Mouse (Mus musculus) embryo, embryonic 11.5 days (tissue): ENCODE measurements around the gene Slc25a4.

ENCODE experiments used
- DNase-seq: peaks from one replicate; pipeline ENCODE4 v3.0.0-alpha.2; 2012; ENCODE audit warnings: low read depth, low spot score

Slc25a4 gene

DNA sequence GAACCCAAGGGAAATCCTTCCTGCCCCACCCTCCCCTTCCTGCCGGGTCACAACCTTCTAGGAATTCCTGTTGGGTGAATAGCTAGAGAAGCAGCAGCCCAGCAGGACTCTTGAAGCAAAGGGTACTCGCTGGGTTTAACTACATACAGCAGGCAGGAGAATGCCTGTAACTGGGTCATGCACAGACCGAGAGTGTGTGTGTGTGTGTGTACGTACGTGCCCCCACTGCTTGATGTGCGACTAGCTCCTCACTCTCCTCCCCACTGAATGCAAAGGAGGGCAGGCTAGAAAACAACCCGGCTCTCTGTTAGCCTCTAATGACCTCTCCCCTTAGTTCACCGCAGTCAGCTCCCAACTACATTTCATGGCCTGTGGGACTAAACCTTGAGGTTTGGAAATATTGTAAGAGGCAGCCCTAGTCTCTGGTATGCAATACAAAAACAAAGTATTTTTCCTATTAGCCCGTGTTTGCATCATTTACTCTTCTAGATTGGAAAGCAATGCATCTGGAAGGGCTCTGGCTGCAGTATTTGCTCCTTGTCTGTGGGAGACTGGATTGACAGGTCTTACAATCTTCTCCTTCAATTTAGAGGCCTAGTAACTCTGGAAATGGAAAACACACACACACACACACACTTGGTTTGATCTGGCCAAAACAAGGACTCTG, 6.0 kb downstream of the Slc25a4 start:
- no peak for DNase-seq

DNA sequence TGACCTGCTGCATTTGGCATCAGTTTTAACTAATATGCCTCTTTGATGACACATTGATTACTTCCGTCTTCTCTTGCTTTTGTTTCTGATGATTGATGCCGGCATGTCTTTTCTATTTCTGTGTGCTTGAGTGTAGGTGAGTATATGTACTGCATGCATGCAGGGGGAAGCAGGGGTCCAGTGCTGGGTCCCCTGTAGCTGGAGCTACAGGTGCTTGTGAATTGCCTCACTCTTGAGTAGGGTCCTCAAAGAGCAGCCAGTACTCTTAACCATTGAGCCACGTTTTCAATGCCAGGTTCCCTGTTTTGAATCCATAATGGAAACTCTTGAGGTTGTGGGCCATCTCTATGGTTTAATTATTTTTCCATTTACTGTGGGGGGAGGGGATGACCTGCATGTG, 6.8 kb downstream of the Slc25a4 start:
- DNase-seq: no peak

DNA sequence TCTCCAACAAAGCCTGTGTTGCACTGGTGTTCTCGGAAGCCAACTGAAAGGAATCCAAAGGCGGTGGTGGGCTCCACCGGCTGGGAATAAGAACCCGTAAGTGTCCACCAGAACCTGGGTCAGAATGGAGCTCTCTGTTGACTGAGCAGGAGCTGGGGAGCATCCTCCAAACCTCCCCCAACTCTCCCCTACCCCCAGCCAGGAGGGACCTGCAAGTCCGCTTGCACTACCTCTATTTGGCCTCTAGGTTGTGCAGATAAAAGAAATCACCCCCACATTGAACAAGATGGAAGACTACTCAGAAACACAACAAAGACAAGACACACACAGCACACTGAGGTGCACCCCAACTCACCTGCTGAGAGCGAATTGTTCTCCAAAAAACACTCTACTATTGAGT, 8.7 kb downstream of the Slc25a4 start:
- no peak for DNase-seq

DNA sequence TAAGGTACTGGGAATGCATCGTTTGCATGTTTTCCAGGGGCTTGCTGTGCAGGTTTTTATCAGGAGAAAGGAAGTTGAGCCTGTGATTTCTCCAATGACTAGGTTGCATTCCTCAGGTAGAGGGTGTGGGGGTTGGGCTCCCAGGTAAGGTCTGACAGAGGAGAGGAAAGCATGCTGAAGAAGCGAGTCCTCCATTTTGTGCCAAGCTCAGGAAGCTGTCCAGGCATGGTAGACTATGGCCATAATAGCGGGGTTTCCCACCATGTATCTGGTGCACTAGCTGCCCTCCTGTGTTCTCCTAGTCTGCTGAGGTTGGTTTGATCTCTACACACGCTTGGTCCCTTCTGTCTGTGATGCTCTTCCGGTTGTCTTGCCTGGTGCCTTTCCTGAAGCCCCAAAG, 13.4 kb downstream of the Slc25a4 start:
- no peak for DNase-seq

DNA sequence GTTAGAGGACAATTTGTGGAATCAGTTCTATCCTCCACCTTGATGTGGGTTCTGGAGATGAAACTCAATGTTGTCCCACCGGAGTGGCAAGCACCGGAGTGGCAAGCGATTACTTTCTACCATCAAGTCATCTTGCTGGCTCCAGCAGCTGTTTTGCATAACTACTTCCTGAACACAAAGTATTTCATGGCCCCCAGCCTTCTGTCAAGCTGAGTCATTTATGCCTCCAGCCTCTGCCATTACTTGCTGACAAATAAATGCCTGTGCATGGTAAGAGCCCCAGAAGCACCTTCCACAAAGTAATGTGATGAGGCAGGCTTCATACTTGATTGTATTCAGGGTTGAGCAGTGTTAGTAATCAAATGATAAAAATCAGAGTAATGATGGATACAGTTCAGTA, 14.2 kb downstream of the Slc25a4 start:
- DNase-seq: no peak

DNA sequence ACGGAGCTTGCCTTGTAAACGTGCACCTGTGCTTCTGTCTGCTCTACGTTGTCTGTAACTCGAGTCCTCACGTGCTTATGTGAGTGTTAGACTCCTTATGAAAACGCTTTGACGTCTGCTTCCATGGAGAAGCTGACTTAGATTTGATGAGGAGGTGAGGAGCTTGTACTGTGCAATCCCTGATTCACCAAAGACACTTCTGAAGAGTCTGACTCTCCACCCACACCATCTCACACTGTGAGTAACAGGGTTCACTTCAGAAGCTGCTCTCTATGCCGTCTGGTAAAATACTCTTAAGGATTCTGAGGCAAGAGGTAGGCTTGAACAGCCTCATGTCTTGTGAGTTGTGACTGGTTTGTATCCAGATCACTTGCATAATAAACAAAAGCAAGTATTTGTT, 18.0 kb downstream of the Slc25a4 start:
- DNase-seq: no peak

DNA sequence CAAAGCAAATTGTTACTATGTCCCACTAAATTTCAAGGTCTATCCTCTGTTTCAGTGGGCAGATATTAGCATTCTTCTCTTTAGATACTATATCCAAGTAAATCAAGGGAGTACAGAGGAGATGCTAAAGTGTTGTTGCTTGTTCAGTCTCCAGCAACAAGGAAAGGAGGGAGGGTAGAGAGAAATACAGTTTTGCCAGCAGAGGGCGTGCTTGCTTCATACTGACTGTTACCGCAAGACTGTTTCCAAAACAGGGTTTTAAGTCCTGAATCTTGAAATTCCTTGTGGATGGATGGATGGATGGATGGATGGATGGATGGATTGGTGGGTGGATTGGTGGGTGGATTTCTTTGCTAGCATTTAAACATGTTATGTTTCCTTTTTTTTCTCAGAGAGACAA, 25.7 kb downstream of the Slc25a4 start:
- DNase-seq: peak; percentile 41

DNA sequence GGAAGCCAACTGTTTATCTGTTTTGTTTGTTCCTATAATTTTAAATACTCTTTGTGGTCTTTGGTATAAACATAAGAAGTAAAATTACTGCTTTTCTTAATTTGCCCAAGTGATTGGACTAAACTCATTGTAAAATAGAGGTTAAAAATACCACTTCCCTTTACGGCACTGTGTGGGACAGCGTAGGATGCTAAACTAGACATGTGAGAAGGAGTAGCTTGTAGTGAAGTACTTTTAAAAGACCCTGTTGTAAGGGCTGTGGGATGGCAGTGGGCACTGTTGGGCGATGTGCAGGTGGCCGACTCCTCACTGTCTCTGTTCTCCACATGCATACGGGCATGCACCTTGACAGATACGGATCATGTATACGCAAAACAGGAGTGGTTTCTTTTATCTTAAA, 30.9 kb downstream of the Slc25a4 start:
- no peak for DNase-seq

DNA sequence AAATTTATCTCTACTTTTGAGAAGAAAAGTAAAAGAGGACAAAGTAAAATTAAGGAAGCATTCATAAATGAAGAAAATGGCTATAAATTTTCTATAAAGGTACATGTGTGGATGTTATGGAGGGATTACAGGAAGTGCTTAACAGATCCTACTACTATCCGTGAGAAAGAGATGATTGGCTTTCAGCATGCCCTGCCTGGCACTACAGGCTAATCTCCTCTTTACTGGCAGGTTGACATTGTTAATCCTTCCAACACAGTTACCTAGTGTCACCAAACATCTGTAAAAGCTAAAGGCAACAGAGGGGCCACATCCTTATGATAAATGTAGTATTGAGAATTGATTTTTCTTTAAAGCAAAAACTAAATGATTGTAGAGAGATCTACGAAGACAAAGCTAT, 37.4 kb downstream of the Slc25a4 start:
- DNase-seq: no peak

DNA sequence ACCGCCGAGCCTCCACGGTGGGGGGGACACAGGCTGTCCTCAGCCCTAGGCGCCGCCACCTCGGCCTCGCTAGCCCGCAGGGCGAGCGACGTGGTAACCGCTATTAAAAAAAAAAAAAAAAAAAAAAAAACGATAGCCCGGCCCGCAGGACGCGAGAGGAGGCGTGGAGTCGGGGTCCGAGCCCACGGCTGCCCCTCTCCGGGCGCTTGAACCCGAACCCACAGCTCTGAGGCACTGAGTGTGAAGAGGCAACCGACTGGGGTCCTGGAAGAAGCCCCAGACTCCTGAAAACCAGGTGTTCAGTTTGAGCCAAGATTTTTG, 47.3 kb downstream of the Slc25a4 start:
- DNase-seq: no peak

DNA sequence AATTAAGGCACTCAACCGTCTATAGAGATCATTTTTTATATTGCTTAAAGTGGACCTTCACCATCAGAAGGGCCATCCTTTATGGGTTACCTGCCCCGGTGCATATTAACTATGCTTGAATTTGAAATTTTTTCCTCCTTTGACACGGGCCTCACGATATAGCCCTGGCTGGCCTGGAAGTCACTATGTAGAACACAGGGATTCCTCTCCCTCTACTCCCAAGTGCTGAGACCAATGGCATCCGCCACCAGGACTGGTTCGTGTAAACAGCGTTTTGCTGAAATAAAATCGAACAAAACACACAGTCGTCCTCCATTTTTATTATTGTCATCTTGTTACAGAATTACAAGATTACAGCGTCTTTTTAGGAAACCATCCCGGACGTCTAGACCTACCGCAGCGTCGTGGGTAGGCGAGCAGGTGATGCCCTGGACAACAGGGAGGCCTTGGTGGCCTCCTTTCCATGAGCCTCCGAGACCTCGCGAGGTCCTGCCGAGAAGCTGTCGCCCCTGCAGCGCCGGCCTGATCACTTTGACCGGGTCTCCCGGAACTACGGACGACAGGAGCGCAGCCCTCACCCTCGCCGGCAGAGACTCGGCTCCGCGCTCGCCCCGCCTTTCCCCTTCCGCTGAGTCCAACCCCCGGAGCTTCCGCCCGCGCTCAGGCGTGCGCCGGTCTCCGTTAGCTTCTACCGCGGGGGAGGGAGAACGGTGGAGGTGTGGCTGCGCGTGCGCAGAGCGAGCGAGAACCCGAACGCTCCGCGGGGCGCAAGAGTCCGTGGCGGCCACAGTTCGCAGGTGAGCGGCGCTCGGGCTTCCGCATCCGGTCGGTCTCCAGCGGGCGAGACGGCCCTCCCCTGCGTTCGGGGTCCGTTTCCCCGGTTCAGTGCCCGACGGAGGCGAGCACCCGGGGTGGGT, 47.9 kb downstream of the Slc25a4 start:
- DNase-seq: peak; percentile 87
